Mouse (Mus musculus) gastrocnemius, postnatal 14 days (tissue): ENCODE results near the gene Espnl. TPM values are rescaled to one million over a fixed set of nuclear protein-coding genes. Genes with fewer than 3 reads are reported as not detected.

Source experiments
- DNase-seq: peaks from one replicate; pipeline ENCODE4 v3.0.0; 2021; ENCODE audit warnings: mixed read lengths
- intact Hi-C: fragments of 180-260 bp; cut with DNase I; formaldehyde crosslinking; loops from one replicate; pipeline ENCODE4 v1.15.1; 2025; ENCODE audit warnings: low total_unique reads
- long read RNA-seq, 2 experiments: library from polyadenylated mRNA; stranded (forward); transcript quantifications; one replicate each; pipeline ENCODE4 v2.0.0; 2021
- total RNA-seq, 2 experiments: library from RNA; stranded (reverse); gene quantifications; 2 replicates each; pipeline ENCODE4 v1.2.3; 2021

Gene Espnl
- under 1 TPM; 0.07 to 0.18 TPM for total RNA-seq
- long read RNA-seq, experiment 1, result 0 reads
- long read RNA-seq, experiment 2, result 0 reads

- intact Hi-C loops, result no loop called here
- no peak for DNase-seq
Measured at GRCm38 (mm10) chr1:91321760-91322438, at the start of gene Espnl. TSS of gene Espnl (plus strand) at chr1:91322075.

- DNase-seq, result no peak
- intact Hi-C loops, result no loop called here
Measured at GRCm38 (mm10) chr1:91272260-91272659, 49.6 kb upstream of the Espnl start.

- DNase-seq, result no peak
- intact Hi-C loops, result no loop called here
Measured at GRCm38 (mm10) chr1:91276581-91276980, 45.3 kb upstream of the Espnl start.

GRCm38 (mm10) chr1:91277480-91277879, 44.4 kb upstream of the Espnl start:
- intact Hi-C loops, result no loop called here

GRCm38 (mm10) chr1:91278410-91279119, 43.3 kb upstream of the Espnl start:
- intact Hi-C loops, result no loop called here
- DNase-seq, result no peak

More at GRCm38 (mm10) chr1:91277480-91277879, 44.4 kb upstream of the Espnl start:
- DNase-seq, result no peak

- intact Hi-C loops, result no loop called here
Measured at GRCm38 (mm10) chr1:91279126-91279525, 42.7 kb upstream of the Espnl start.

GRCm38 (mm10) chr1:91282582-91282981, 39.3 kb upstream of the Espnl start:
- DNase-seq, result no peak
- intact Hi-C loops, result no loop called here

More at GRCm38 (mm10) chr1:91279126-91279525, 42.7 kb upstream of the Espnl start:
- DNase-seq, result no peak

GRCm38 (mm10) chr1:91289375-91289774, 32.5 kb upstream of the Espnl start:
- intact Hi-C loops, result no loop called here

GRCm38 (mm10) chr1:91292101-91292825, 29.6 kb upstream of the Espnl start:
- DNase-seq, result no peak
- intact Hi-C loops, result no loop called here

More at GRCm38 (mm10) chr1:91289375-91289774, 32.5 kb upstream of the Espnl start:
- DNase-seq, result no peak

GRCm38 (mm10) chr1:91295544-91295943, 26.3 kb upstream of the Espnl start:
- intact Hi-C loops, result no loop called here
- DNase-seq, result no peak

GRCm38 (mm10) chr1:91297799-91298744, 23.8 kb upstream of the Espnl start, which contains the start of gene Scly:
TSS of gene Scly (plus strand) at chr1:91298338.
- intact Hi-C loops, result no loop called here
- peak; percentile 95 for DNase-seq

GRCm38 (mm10) chr1:91299026-91299706, 22.7 kb upstream of the Espnl start:
- no peak for DNase-seq
- intact Hi-C loops, result no loop called here

- intact Hi-C loops, result no loop called here
- peak; percentile 43 for DNase-seq
Measured at GRCm38 (mm10) chr1:91299707-91300426, 22.0 kb upstream of the Espnl start.

GRCm38 (mm10) chr1:91301206-91301920, 20.5 kb upstream of the Espnl start:
- no peak for DNase-seq
- intact Hi-C loops, result no loop called here

- intact Hi-C loops, result no loop called here
- DNase-seq, result no peak
Measured at GRCm38 (mm10) chr1:91302021-91302420, 19.9 kb upstream of the Espnl start.

GRCm38 (mm10) chr1:91304621-91305020, 17.3 kb upstream of the Espnl start:
- intact Hi-C loops, result no loop called here
- DNase-seq, result no peak

- intact Hi-C loops, result no loop called here
- DNase-seq, result no peak
Measured at GRCm38 (mm10) chr1:91309366-91310085, 12.3 kb upstream of the Espnl start.
